Mouse (Mus musculus): ENCODE data around the gene Psd4. TPM values are rescaled to one million over a fixed set of nuclear protein-coding genes. Genes with fewer than 3 reads are reported as not detected.

Psd4 gene
- 58.1 and 59.1 TPM in 2 replicates for total RNA-seq (2017)

DNA sequence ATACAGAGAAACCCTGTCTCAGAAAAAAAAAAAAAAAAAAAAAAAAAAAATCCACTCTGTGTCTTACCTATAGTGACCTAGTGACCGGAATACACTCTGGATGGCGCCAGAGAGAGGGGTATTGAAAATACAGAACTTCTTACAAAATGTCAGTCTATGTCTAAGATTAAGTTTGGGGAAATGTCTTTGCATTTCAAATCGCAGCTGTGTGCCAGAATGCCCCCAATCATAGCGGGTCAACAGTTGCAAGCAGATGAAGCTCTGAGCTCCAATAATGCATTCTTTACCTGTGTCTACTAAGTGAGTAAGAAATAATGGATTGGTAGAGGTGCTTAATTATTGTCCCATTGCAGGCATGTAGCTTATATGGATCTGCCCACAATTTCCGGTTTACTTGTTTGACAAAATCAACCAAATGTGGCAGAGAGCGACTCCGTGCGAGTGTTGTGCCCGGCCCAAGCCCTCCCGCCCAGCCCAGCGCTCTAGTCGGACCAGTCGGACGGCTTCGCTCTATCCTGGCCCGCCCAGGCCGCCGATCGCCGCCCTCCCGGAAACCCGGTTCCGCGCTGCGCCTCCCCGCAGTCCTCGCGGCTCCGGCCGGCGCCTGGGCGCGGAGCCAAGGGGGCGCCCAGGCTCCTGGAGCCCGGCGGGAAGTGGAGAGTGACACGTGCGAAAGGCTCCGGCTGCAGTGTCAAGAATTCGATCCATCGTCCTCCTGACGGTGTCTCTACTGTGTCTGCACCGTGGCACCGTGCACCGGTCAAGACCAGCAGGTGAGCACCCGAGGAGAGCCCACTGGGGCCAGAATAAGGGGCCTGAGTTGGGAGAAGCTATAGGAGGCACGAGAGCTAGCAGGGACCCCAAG is at the start of gene Psd4:
TSS of gene Psd4 (plus strand) at position 551 of the 865 bp plus-strand sequence.
- ATAC-seq (replicated peaks; ENCODE audit: low read depth, poor library complexity, severe bottlenecking), result peak; percentile 67

GRCm38 (mm10) chr2:24317919-24318598 is 49.3 kb upstream of the Psd4 start:
- 0 out of 2 replicates have a peak, but pooled peaks have one; percentile 36 for ATAC-seq (replicated peaks; ENCODE audit: low read depth, poor library complexity, severe bottlenecking)

GRCm38 (mm10) chr2:24335333-24335732 is 32.0 kb upstream of the Psd4 start:
- ATAC-seq (replicated peaks; ENCODE audit: low read depth, poor library complexity, severe bottlenecking), result peak; percentile 83

- ATAC-seq (replicated peaks; ENCODE audit: low read depth, poor library complexity, severe bottlenecking), result no peak
These were observed 30.8 kb upstream of the Psd4 start, which contains the start of gene Il1rn for GRCm38 (mm10) chr2:24336545-24336944. Gene Il1rn, plus strand, starts transcription at chr2:24336853.

DNA sequence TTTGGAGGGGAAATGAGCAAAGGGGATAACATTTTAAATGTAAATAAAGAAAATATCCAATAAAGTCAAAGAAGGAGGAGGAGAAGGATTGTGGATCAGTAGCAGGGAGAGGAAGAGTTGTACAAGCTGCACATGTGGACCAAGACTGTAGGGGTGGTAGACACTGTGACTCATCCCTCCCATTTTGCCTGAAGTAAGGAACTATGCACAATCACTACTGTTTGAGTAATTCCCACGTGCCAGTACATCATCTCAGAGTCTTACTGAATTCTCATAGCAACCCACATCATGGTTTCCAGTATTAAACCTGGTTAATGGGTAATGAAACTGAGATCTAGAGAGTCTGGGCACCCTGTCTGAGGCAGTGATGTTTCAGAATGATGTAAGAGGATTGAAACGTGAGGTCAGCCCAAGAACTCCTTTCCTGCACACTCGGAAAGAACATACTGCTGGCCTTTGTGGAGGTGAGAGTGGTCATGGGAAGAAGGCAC is 25.9 kb upstream of the Psd4 start:
- no peak for ATAC-seq (replicated peaks; ENCODE audit: low read depth, poor library complexity, severe bottlenecking)

- no peak for ATAC-seq (replicated peaks; ENCODE audit: low read depth, poor library complexity, severe bottlenecking)
These were observed 22.8 kb upstream of the Psd4 start for GRCm38 (mm10) chr2:24344619-24345018.

GRCm38 (mm10) chr2:24345056-24345455 is 22.3 kb upstream of the Psd4 start:
- peak; percentile 74 for ATAC-seq (replicated peaks; ENCODE audit: low read depth, poor library complexity, severe bottlenecking)

GRCm38 (mm10) chr2:24347926-24348325 is 19.5 kb upstream of the Psd4 start:
- no peak for ATAC-seq (replicated peaks; ENCODE audit: low read depth, poor library complexity, severe bottlenecking)

DNA sequence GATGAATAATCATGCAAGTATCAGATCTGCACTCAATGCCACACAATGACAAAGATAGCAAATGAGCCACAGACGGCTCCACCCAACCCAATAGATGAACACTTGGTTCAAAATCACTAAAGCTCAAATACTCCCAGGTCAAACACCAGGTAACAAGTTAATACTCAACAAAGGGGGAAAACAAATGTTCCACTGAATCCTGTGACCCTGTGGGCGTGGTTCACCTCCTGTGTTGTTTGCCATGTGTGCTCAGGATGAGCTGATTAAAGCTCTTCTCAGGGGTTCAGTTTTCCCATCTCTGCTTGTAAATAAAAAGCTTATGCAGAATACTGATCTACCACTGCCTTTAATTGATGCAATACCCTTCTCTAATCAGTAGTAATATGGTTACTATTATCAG is 16.2 kb upstream of the Psd4 start:
- ATAC-seq (replicated peaks; ENCODE audit: low read depth, poor library complexity, severe bottlenecking), result no peak

DNA sequence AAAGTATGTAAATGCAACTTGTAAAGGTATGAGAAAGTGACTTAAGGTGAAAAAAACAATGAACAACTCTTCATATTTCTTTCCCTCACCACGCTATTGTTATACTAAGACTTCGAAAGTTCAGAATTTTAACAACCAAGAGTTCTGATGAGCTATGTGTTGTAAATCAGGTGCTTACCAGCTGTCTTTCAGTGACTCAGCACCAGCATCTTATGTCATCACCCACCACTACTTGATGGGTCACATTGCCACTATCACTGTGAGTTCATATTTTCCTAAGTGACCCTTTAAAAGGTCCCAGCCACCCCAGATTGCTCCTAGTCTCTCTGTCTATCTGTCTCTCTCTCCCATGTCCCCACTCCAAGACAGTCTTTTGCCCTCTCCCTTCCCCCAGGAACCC is 14.3 kb upstream of the Psd4 start:
- no peak for ATAC-seq (replicated peaks; ENCODE audit: low read depth, poor library complexity, severe bottlenecking)

DNA sequence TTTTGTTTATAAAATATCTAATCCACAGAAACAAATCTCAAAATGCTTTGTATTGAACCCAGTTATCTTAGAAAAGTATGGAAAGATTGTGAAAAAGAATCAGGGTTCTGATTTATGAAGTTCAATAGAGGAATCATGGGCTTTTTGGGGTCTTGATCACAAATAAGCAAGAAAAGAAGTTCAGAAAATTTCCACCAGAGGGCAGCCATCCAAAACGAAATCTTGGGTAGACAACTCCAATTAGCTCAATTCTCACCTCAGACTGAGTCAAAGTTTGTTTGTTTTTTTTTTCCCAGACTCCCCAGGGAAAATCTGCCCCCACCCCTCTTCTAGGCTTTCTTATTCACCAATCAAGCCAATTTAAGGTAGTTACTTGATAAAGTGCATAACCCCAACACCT is 9.7 kb upstream of the Psd4 start:
- peak; percentile 52; the same call in 1 of the 2 replicates for ATAC-seq (replicated peaks; ENCODE audit: low read depth, poor library complexity, severe bottlenecking)

- no peak for ATAC-seq (replicated peaks; ENCODE audit: low read depth, poor library complexity, severe bottlenecking)
These were observed 8.0 kb upstream of the Psd4 start for GRCm38 (mm10) chr2:24359347-24359746.

DNA sequence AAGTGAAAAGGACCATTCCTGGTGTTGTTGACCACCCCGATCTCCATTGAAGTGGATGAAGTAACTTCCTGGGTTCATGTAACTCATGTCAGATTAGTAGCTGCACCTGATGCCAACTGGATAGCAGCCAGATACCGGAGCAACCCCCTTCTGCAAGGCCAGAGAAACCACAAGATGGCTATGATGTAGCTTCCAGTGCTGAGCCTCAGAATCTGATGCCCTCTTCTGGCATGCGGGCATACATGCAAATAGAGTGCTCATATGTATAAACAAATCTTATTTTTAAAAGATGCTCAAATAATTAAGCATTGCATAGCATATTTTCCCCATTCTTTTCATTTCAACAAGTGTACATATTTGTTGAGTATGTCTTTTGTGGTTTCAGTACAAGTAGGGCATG is 3.6 kb upstream of the Psd4 start:
- no peak for ATAC-seq (replicated peaks; ENCODE audit: low read depth, poor library complexity, severe bottlenecking)

DNA sequence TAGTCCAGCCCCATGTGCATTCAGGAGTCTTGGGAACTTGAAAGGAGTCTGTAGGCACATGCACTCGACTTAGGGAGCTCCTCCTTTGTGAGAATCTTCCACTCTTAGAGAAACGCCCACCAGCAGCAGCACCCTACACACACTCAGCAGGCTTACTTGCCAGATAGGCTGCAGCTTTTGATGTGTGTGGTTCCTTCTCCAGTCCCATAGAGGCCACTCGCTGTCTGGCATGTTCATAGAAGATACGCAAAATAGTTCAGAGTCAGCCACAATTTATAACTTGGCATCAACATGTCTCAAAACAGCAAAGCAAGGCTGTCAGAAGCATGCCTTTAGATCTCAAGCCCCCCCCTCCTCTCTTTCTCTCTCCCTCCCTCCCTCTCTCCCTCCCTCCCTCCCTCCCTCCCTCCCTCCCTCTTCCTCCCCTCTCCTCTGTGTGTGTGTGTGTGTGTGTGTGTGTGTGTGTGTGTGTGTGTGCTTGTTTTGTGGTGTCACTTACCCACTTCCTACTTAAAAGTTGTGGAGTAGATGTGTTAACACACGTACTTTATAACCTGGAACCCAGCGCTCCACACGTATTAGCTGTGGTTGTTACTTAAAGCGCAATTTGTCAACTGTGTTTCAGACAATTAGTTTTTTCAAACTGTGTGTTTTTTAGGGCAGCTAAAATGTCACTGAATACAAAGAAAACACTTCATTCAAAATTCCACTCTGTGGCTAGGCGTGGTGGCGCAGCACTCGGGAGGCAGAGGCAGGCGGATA is 985 bp upstream of the Psd4 start:
- peak; percentile 57 for ATAC-seq (replicated peaks; ENCODE audit: low read depth, poor library complexity, severe bottlenecking)

DNA sequence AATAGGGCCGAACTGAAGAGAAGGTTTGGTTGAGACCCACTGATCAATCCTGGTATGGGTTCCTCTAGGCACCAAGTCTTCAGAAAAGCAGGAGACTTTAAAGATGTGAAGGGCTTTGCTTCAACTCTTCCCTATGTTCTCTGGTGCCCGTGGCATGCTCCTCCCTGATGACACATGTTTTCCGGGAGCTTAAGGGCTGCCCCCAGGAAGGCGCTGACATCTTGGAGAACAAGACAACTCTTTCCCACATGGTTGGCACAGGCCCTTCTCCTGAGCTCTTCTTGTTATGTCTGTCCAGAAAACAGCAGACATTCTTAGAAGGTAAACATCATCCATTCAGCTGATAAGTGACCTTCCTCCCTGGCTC is 498 bp downstream of the Psd4 start:
- no peak for ATAC-seq (replicated peaks; ENCODE audit: low read depth, poor library complexity, severe bottlenecking)

DNA sequence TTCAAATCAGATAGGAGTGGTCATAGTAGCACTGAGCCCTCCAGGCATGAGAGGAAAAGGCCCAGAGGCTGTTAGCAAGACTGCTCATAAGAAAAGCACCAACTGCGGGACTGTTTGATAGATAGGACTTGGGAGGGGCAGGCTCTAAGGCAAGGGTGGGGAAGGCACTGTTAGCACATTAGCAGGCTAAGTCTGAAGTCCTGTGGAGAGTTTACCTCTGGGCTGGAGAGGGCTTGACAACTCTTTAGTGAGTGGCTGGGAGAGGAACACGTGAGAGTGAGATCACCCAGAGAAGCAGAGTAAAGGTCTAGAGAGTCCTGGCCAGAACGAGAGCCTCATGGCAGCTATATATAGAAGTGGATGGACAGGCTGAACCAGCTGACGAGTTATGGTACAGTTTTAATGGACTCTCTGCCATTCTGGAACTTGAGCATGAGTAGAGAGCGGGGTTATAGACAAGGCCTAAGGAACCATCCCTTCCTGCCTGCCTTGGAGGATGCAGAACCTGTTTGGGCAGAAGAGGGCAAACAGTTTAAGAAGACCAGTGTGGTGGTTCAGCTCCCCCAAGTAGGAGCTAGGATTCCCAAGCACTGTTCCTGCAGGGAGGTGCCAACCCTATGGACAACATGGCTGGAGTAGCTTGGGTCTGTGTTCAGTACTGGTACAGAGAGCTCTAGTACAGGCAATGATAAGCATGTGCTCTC is 11.5 kb downstream of the Psd4 start:
- ATAC-seq (replicated peaks; ENCODE audit: low read depth, poor library complexity, severe bottlenecking), result no peak

DNA sequence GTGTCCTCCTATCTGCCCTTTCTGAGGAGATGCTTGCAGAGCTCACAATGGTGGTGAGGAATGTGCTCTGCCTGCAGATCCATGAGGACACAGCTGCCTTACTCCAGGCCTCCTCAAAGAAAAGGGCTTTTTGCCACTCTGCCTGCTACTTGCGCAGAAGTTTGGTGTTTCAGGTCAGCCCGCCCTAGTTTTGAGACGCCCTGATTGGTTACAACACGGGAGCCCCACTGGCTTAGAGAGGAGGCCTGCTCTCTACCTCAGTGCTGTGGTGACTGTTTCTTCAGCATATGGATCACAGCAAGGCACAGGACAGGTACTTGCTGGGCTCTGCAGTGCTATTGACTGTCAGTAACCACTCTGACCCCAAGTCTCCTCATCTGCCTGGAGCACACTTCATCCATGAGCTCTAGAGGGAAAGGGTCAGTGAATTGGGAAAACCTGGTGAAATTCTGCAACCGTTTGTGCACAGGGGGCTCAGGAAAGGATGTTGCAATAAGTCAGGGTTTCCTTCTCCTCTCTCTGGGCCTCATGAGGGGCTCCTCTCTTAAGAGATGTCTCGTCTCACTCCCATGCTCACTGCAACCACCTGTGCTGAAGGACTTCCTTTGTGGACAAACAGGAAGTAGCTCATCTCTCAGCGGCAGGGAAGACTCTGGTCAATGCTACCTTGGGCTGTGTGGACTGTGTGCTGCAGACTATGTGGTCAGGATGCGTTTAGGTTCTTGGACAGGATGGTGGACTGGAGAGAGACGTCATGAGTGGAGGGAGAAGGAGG is 15.3 kb downstream of the Psd4 start:
- ATAC-seq (replicated peaks; ENCODE audit: low read depth, poor library complexity, severe bottlenecking), result no peak

DNA sequence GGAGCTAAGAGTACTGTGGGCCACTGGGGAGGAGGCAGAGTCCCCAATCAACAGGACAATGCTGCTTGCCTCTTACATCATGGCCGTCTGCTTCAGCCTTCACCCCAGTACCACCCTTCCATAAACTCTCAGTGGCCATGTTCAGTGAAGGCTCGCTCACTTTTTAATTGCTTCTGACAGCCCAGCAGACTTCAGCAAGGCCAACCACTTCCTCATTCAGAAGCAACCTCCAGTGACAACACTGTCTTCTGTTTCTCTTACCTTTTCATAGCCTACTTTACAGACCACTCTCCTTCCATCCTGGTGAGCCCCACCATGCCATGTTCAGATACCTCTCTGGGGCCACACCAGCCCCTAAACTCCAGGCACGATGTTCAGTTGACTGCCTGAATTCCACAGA is 16.3 kb downstream of the Psd4 start:
- 0 out of 2 replicates have a peak, but pooled peaks have one; percentile 14 for ATAC-seq (replicated peaks; ENCODE audit: low read depth, poor library complexity, severe bottlenecking)

DNA sequence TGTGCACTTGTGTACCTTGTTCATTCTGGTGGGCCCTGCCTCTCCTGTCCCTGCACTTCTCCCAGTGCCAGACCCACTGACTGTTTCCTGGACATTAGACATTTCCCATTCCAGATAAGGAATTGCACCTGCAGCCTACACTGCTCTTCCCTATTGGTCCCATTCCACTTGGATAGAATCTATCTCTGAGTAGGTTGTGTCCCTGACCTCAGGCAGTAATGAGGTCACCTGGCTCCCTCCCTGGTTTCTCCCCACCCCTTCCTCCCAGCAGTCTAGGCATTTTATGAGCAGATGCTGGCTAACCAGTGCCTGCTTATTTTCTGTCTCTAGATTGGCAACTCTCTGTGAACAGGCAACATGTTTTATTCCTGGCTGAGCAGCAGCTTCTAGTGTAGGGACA is 17.0 kb downstream of the Psd4 start:
- no peak for ATAC-seq (replicated peaks; ENCODE audit: low read depth, poor library complexity, severe bottlenecking)

Measured in common myeloid progenitor, adult 5-6 weeks (primary cell).